Mouse (Mus musculus): ENCODE results near the gene Nufip2. TPM values are rescaled to one million over a fixed set of nuclear protein-coding genes. Genes with fewer than 3 reads are reported as not detected.
A peak's percentile ranks its signal among the peaks of the same experiment; 100 is the strongest.

Gene Nufip2
- polyA plus RNA-seq, 1 experiment from 2014 or later: 4.2 TPM

GRCm38 (mm10) chr11:77783747-77784646, 98.0 kb downstream of the Nufip2 start:
- H3K9ac ChIP-seq (ENCODE audit: low read length): peak overlapping the region; percentile 29; the same call in 1 of the 2 replicates
- ATAC-seq (ENCODE audit: insufficient read depth, low FRiP score): peak; percentile 20; the same call in 1 of the 2 replicates
- H3K36me3 ChIP-seq (ENCODE audit: control insufficient read depth, insufficient read depth, low read length): no peaks in the 10 kb centered on the region
- peak overlapping the region; percentile 23; the same call in 1 of the 2 replicates for H3K4me2 ChIP-seq (ENCODE audit: low read depth, low read length)
- 42% methylated on average over 18 of the region's 18 CpGs for WGBS
- no peaks in the 10 kb centered on the region for H3K9me3 ChIP-seq (replicated peaks; ENCODE audit: control insufficient read depth, low read length)
- H3K4me1 ChIP-seq (ENCODE audit: control insufficient read depth, insufficient read depth, low read length): peaks cover 40% of the 10 kb centered on the region
- H3K27ac ChIP-seq (ENCODE audit: low read length): peak overlapping the region; percentile 97
- H3K4me3 ChIP-seq (replicated peaks; ENCODE audit: low read length): no peak overlapping the region
- no peaks in the 10 kb centered on the region for H3K27me3 ChIP-seq (ENCODE audit: control insufficient read depth, insufficient read depth, low read length)

DNA sequence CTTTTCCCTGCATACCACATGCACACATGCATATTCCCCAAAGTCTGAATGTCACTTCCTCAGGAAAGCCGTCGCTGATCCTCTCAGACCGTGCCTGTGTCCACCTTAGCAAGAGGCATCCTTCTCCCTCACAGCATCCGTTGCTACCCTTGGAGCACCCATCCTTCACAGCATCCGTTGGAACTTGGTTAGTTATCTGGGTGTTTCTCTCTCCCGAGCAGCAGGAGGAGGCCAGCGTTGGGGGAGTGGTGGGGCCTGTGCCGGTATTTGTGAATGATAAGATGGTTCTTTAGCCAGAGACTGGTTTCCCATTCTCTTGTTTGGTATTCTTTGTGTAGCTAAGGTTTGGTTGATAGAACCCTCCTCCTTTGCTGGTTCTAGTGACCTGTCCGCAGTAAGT, 98.9 kb downstream of the Nufip2 start:
- Histone ChIP-seq H3K4me1 (ENCODE audit: control insufficient read depth, insufficient read depth, low read length) (peaks cover 40% of the 10 kb centered on the region), H3K27ac (ENCODE audit: low read length) (peak overlapping the region; percentile 97), H3K27me3 (ENCODE audit: control insufficient read depth, insufficient read depth, low read length) (no peaks in the 10 kb centered on the region), H3K9ac (ENCODE audit: low read length) (peak overlapping the region; percentile 62), H3K4me3 (replicated peaks; ENCODE audit: low read length) (no peak overlapping the region), H3K36me3 (ENCODE audit: control insufficient read depth, insufficient read depth, low read length) (no peaks in the 10 kb centered on the region), H3K4me2 (ENCODE audit: low read depth, low read length) (0 out of 2 replicates have a peak overlapping the region, but pooled peaks have one; percentile 23), H3K9me3 (replicated peaks; ENCODE audit: control insufficient read depth, low read length) (no peaks in the 10 kb centered on the region)
- no peak for ATAC-seq (ENCODE audit: insufficient read depth, low FRiP score)
- WGBS: 58% methylated on average over 9 of the region's 9 CpGs

DNA sequence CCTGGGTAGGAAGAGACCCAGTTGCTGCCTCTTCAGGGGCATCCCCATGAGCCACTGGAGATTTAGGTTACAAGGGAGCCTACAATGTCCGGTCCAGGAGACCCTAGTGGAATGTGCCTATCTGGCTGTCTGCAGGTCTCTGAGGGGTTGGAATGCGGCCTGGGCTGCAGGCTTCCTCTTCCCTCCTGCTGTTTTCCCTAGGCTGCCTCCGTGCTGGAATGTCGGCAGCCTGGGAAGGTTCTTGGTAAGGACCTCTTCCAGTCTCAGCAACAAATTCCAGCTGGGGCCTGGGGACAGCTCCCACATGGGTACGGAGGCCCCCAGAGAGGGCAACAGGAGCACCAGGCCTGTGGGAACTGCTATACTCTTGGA, 99.4 kb downstream of the Nufip2 start:
- H3K4me3 ChIP-seq (replicated peaks; ENCODE audit: low read length): 0 out of 2 replicates have a peak overlapping the region, but pooled peaks have one; percentile 1
- peaks cover 45% of the 10 kb centered on the region for H3K4me1 ChIP-seq (ENCODE audit: control insufficient read depth, insufficient read depth, low read length)
- H3K4me2 ChIP-seq (ENCODE audit: low read depth, low read length): peak overlapping the region; percentile 23; the same call in 1 of the 2 replicates
- H3K9me3 ChIP-seq (replicated peaks; ENCODE audit: control insufficient read depth, low read length): no peaks in the 10 kb centered on the region
- H3K27me3 ChIP-seq (ENCODE audit: control insufficient read depth, insufficient read depth, low read length): no peaks in the 10 kb centered on the region
- H3K36me3 ChIP-seq (ENCODE audit: control insufficient read depth, insufficient read depth, low read length): no peaks in the 10 kb centered on the region
- peak overlapping the region; percentile 97 for H3K27ac ChIP-seq (ENCODE audit: low read length)
- peak overlapping the region; percentile 62 for H3K9ac ChIP-seq (ENCODE audit: low read length)
- 0 out of 2 replicates have a peak, but pooled peaks have one; percentile 3 for ATAC-seq (ENCODE audit: insufficient read depth, low FRiP score)
- WGBS: 15% methylated on average over 5 of the region's 5 CpGs

GRCm38 (mm10) chr11:77785768-77786561, 100.0 kb downstream of the Nufip2 start:
- 43% methylated on average over 7 of the region's 7 CpGs for WGBS
- H3K27me3 ChIP-seq (ENCODE audit: control insufficient read depth, insufficient read depth, low read length): no peaks in the 10 kb centered on the region
- H3K36me3 ChIP-seq (ENCODE audit: control insufficient read depth, insufficient read depth, low read length): no peaks in the 10 kb centered on the region
- H3K27ac ChIP-seq (ENCODE audit: low read length): peak overlapping the region; percentile 97
- H3K4me3 ChIP-seq (replicated peaks; ENCODE audit: low read length): 0 out of 2 replicates have a peak overlapping the region, but pooled peaks have one; percentile 1
- H3K9me3 ChIP-seq (replicated peaks; ENCODE audit: control insufficient read depth, low read length): no peaks in the 10 kb centered on the region
- H3K9ac ChIP-seq (ENCODE audit: low read length): peak overlapping the region; percentile 62
- H3K4me1 ChIP-seq (ENCODE audit: control insufficient read depth, insufficient read depth, low read length): peaks cover 50% of the 10 kb centered on the region
- peak overlapping the region; percentile 23; the same call in 1 of the 2 replicates for H3K4me2 ChIP-seq (ENCODE audit: low read depth, low read length)
- peak; percentile 78; the same call in 1 of the 2 replicates for ATAC-seq (ENCODE audit: insufficient read depth, low FRiP score)

- WGBS: 78% methylated on average over 5 of the region's 5 CpGs
- no peak for ATAC-seq (ENCODE audit: insufficient read depth, low FRiP score)
- Histone ChIP-seq H3K27me3 (ENCODE audit: control insufficient read depth, insufficient read depth, low read length) (no peaks in the 10 kb centered on the region), H3K9ac (ENCODE audit: low read length) (no peak within 1 kb of the TSS), H3K4me2 (ENCODE audit: low read depth, low read length) (no peak within 1 kb of the TSS), H3K4me1 (ENCODE audit: control insufficient read depth, insufficient read depth, low read length) (peaks cover 60% of the 10 kb centered on the region), H3K4me3 (replicated peaks; ENCODE audit: low read length) (no peak within 1 kb of the TSS), H3K27ac (ENCODE audit: low read length) (peak within 1 kb of the TSS; percentile 97), H3K9me3 (replicated peaks; ENCODE audit: control insufficient read depth, low read length) (no peaks in the 10 kb centered on the region), H3K36me3 (ENCODE audit: control insufficient read depth, insufficient read depth, low read length) (no peaks in the 10 kb centered on the region)
These were observed 101.8 kb downstream of the Nufip2 start, which contains the start of gene Gm10277 for GRCm38 (mm10) chr11:77787707-77788106. TSS of gene Gm10277 (minus strand) at chr11:77787747.

DNA sequence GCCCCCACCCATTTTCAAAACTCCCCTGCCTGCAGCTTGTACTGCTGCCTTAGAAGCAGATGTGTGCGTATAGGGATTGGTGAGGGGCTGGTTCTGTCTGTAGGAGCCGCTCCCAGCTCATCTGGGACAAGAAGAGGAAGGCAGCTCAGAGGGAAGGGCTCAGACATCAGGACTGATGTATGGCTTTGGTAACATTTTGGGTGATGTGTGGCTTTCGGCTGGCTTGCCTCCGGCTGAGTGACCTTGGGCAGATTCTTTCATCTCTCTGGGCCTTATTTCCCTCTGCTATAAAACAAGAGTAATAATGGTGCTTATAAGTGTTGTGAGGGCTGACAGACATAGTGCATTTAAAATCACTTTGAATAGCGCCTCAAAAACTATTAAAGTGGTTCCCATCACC, 103.6 kb downstream of the Nufip2 start:
- 87% methylated on average over 5 of the region's 5 CpGs for WGBS
- Histone ChIP-seq H3K4me1 (ENCODE audit: control insufficient read depth, insufficient read depth, low read length) (peaks cover 48% of the 10 kb centered on the region), H3K27me3 (ENCODE audit: control insufficient read depth, insufficient read depth, low read length) (no peaks in the 10 kb centered on the region), H3K4me2 (ENCODE audit: low read depth, low read length) (no peak overlapping the region), H3K9me3 (replicated peaks; ENCODE audit: control insufficient read depth, low read length) (no peaks in the 10 kb centered on the region), H3K27ac (ENCODE audit: low read length) (no peak overlapping the region), H3K4me3 (replicated peaks; ENCODE audit: low read length) (no peak overlapping the region), H3K36me3 (ENCODE audit: control insufficient read depth, insufficient read depth, low read length) (no peaks in the 10 kb centered on the region), H3K9ac (ENCODE audit: low read length) (no peak overlapping the region)
- ATAC-seq (ENCODE audit: insufficient read depth, low FRiP score): no peak

DNA sequence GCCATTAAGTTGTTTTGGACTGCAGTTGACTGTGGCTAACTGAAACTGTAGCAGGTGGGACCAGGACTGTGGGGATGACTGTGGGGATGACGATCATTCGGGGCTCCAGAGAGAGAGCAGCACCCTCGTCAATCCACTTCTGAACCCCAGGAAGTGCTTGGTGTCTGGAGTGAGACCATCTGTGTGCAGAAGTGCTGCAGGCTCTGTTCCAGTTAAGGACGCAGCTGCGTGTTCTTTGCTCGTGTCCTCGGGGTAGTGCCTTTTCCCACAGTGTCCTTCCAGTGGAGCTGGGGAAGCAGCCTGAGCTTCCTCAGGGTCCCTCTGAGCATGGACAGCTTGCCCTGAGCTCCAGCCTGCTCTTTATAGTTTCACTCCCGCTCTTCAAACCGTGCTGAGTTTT, 104.3 kb downstream of the Nufip2 start:
- ATAC-seq (ENCODE audit: insufficient read depth, low FRiP score): no peak
- peaks cover 40% of the 10 kb centered on the region for H3K4me1 ChIP-seq (ENCODE audit: control insufficient read depth, insufficient read depth, low read length)
- 38% methylated on average over 9 of the region's 9 CpGs for WGBS

GRCm38 (mm10) chr11:77791241-77791727, 105.3 kb downstream of the Nufip2 start:
- 39% methylated on average over 8 of the region's 8 CpGs for WGBS
- H3K4me1 ChIP-seq (ENCODE audit: control insufficient read depth, insufficient read depth, low read length): peaks cover 30% of the 10 kb centered on the region
- H3K4me2 ChIP-seq (ENCODE audit: low read depth, low read length): no peak overlapping the region
- H3K27me3 ChIP-seq (ENCODE audit: control insufficient read depth, insufficient read depth, low read length): no peaks in the 10 kb centered on the region
- H3K9me3 ChIP-seq (replicated peaks; ENCODE audit: control insufficient read depth, low read length): no peaks in the 10 kb centered on the region
- ATAC-seq (ENCODE audit: insufficient read depth, low FRiP score): peak; percentile 30; the same call in 1 of the 2 replicates
- no peaks in the 10 kb centered on the region for H3K36me3 ChIP-seq (ENCODE audit: control insufficient read depth, insufficient read depth, low read length)
- H3K4me3 ChIP-seq (replicated peaks; ENCODE audit: low read length): no peak overlapping the region
- peak overlapping the region; percentile 66 for H3K27ac ChIP-seq (ENCODE audit: low read length)
- peak overlapping the region; percentile 60 for H3K9ac ChIP-seq (ENCODE audit: low read length)

More for the DNA sequence above, 104.3 kb downstream of the Nufip2 start:
- Histone ChIP-seq H3K27me3 (ENCODE audit: control insufficient read depth, insufficient read depth, low read length) (no peaks in the 10 kb centered on the region), H3K4me2 (ENCODE audit: low read depth, low read length) (no peak overlapping the region), H3K4me3 (replicated peaks; ENCODE audit: low read length) (no peak overlapping the region), H3K9ac (ENCODE audit: low read length) (peak overlapping the region; percentile 60), H3K27ac (ENCODE audit: low read length) (peak overlapping the region; percentile 66), H3K9me3 (replicated peaks; ENCODE audit: control insufficient read depth, low read length) (no peaks in the 10 kb centered on the region), H3K36me3 (ENCODE audit: control insufficient read depth, insufficient read depth, low read length) (no peaks in the 10 kb centered on the region)

All from stomach, embryonic 16.5 days (tissue).